Mouse (Mus musculus) mouse trophoblast stem cell (cell line): ENCODE measurements around the gene Nfatc4.

Source experiments
- in situ Hi-C, 2 experiments: fragments of 300-500 bp; cut with MseI, MboI; formaldehyde crosslinking; loops; 2 replicates in 1 of 2; 3 replicates in 1 of 2; pipeline ENCODE4 v1.15.1; 2025

Nfatc4 gene

DNA sequence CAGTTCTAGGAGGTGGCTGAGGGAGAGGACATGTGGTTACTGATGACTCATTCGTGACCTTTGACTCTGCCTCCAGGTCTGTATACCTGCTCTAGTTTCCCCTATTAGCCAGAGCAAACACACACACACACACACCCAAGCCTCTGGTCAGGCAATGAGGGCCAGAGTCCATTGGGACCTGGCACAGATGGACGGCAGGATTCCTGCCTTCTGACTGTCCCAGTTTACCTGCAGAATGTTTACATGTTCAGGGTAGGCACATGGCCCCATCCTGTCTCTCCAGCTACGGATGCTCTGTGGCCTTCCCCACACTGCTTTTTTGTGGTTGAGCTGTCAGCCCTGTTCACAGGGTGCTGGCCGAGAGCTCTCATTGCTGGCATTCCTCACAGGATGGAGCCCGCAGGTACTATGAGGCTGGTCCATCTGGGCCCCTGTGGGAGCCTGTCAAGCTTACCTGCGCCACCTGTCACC lies 59.3 kb downstream of the Nfatc4 start:
- in situ Hi-C loops: no loop called here

DNA sequence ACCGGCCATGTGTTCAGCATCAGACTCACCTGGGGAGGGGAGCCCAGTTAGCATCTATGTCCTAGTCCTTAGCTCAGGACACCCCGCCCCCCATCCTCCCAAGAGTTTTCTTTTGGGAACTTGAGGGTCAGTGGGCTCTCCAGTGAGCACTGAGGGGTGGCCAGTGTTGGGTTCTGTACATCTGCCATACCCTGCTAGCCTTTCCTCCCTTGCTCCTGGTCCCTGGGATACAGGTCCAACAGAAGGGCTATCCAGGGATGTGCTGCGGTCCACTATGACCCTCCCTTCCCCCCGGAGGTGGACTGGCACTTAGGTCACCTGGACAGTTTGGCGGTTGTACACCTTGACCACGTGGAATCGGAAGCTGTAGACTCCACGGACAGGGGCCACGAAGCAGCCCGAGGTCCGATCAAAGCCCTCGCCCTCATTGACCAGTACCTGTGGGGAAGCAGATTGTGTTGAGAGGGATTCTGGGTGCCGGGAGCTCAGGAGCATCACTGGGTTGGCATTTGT lies 60.3 kb downstream of the Nfatc4 start:
- in situ Hi-C loops: no loop called here
